Mouse (Mus musculus): ENCODE data around the gene Siglech. TPM values are rescaled to one million over a fixed set of nuclear protein-coding genes. Genes with fewer than 3 reads are reported as not detected.

The Siglech gene
- polyA plus RNA-seq (2012; rRNA removed) = 1.2 and 1.8 TPM in 2 replicates

GRCm38 (mm10) chr7:55767926-55768325, at the start of gene Siglech:
Gene Siglech, plus strand, starts transcription at chr7:55768178.
- DNase-seq (ENCODE audit: low read depth) = no peak
- TF ChIP-seq POLR2A (IDR thresholded peaks at IDR 0.05; ENCODE audit: borderline replicate concordance, extremely low read depth, insufficient read depth, insufficient read length, poor library complexity, severe bottlenecking) = no peak
- TF ChIP-seq CTCF (IDR thresholded peaks at IDR 0.05; ENCODE audit: borderline replicate concordance, extremely low read depth, insufficient read depth, insufficient read length) = no peak

- no peak for DNase-seq (ENCODE audit: low read depth)
Observed at GRCm38 (mm10) chr7:55722673-55723072, 45.3 kb upstream of the Siglech start.

DNA sequence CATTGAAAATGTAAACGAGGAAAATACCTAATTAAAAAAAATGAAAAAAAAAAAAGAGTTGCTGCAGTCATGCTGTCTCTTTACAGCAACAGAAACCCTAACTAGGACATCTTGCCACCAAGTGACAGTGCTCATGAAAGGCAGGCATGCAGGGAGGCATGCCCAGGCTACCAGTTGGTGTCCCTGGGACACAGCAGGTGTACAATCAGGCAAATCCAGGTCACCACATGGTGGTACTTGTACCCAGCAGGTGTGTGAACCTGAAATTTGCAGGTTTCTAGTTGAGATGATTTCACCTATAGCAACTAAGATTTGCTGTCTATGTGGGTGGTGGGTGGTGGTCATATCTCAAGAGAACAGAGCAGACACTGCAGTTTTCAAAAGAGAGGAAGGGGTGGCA, 39.1 kb upstream of the Siglech start:
- no peak for TF ChIP-seq CTCF (IDR thresholded peaks at IDR 0.05; ENCODE audit: borderline replicate concordance, extremely low read depth, insufficient read depth, insufficient read length)
- TF ChIP-seq POLR2A (IDR thresholded peaks at IDR 0.05; ENCODE audit: borderline replicate concordance, extremely low read depth, insufficient read depth, insufficient read length, poor library complexity, severe bottlenecking) = no peak
- no peak for DNase-seq (ENCODE audit: low read depth)

More at GRCm38 (mm10) chr7:55722673-55723072, 45.3 kb upstream of the Siglech start:
- TF ChIP-seq POLR2A (IDR thresholded peaks at IDR 0.05; ENCODE audit: borderline replicate concordance, extremely low read depth, insufficient read depth, insufficient read length, poor library complexity, severe bottlenecking) (no peak), CTCF (IDR thresholded peaks at IDR 0.05; ENCODE audit: borderline replicate concordance, extremely low read depth, insufficient read depth, insufficient read length) (no peak)

DNA sequence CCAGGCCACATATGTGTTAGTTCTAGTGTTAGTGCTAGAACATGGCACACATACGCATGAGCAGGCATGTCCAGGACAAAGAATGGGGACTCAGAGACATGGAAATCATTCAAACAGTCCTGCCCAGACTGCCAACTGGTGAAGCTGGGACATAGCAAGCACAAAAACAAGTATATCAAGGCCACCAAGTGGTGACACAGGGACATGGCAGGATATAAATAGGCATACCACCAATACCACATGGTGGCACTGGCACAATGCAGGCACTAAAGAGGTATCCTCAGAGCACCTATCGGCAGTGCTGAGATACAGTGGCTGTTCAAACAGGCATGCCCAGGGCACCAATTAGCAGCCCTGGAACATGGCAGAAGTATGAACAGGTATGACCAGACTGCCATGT, 33.5 kb upstream of the Siglech start:
- no peak for DNase-seq (ENCODE audit: low read depth)
- TF ChIP-seq CTCF (IDR thresholded peaks at IDR 0.05; ENCODE audit: borderline replicate concordance, extremely low read depth, insufficient read depth, insufficient read length) = peak; percentile 26; the same call in 1 of the 2 replicates
- no peak for TF ChIP-seq POLR2A (IDR thresholded peaks at IDR 0.05; ENCODE audit: borderline replicate concordance, extremely low read depth, insufficient read depth, insufficient read length, poor library complexity, severe bottlenecking)

DNA sequence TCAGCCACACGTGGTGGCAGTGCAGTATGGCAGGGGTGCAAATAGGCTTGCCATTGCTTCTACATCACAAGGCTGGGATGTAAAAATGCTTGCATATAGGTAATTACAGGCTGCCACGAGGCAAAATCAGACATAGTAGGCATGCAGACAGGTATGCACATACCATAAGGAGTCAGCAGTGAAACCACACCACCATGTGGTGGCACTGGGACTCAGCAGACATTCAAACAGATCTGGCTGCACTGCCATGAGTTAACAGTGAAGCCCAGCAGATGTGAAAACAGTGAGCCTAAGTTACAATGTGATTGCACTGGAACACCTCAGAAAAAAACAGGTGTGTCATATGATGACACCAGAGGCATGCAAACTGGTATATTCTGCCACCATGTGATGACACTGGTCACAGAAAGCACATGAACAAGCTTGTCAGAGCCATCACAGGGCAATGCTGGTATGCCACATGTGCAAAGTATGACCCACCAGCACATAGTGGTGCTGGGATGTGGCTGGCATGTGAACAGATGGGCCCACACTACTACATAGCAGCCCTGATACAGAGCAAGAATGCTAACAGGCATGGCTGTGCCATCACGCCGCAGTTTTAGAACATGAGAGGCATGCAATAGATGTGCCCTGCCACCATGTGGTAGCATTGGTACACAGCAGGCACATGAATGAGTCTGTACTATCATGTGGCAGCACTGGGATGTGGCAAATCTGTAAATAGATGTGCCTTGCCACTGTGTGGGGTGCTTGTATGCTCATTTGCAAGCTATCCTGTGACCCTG, 30.7 kb upstream of the Siglech start:
- TF ChIP-seq POLR2A (IDR thresholded peaks at IDR 0.05; ENCODE audit: borderline replicate concordance, extremely low read depth, insufficient read depth, insufficient read length, poor library complexity, severe bottlenecking) = no peak
- TF ChIP-seq CTCF (IDR thresholded peaks at IDR 0.05; ENCODE audit: borderline replicate concordance, extremely low read depth, insufficient read depth, insufficient read length) = peak; percentile 68; the same call in 1 of the 2 replicates
- peak; percentile 75 for DNase-seq (ENCODE audit: low read depth)

DNA sequence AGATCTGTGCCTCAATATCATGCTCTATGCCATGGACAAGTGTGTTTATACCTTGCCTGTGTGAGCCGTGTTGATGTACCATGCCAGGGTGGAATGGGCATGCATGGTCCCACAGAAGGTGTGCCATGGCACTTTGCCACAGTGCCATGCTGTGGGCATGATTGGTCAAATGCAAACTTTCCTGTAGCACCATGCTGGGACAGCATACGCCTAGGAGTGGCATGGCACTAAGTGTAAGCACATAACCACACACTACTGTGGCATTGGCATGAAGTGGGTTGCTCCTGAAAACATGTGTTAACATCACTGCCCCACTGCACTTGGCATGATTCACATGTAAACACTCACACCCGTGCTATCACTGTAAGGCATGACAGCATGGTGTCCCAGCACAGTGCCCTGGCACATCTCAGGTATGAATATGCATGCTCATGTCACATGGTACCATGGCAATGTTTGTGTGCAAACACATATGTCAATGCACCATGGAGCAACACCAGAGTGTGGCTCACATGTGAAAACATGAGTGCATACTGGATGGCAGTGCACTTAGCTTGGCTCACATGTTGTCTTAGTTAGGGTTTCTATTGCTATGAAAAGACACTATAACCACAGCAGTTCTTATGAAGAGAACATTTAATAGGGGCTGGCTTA, 24.2 kb upstream of the Siglech start:
- no peak for TF ChIP-seq CTCF (IDR thresholded peaks at IDR 0.05; ENCODE audit: borderline replicate concordance, extremely low read depth, insufficient read depth, insufficient read length)
- DNase-seq (ENCODE audit: low read depth) = peak; percentile 34

- TF ChIP-seq CTCF (IDR thresholded peaks at IDR 0.05; ENCODE audit: borderline replicate concordance, extremely low read depth, insufficient read depth, insufficient read length) (no peak), POLR2A (IDR thresholded peaks at IDR 0.05; ENCODE audit: borderline replicate concordance, extremely low read depth, insufficient read depth, insufficient read length, poor library complexity, severe bottlenecking) (no peak)
- DNase-seq (ENCODE audit: low read depth) = peak; percentile 82
Observed at GRCm38 (mm10) chr7:55744566-55745220, 23.3 kb upstream of the Siglech start.

- TF ChIP-seq POLR2A (IDR thresholded peaks at IDR 0.05; ENCODE audit: borderline replicate concordance, extremely low read depth, insufficient read depth, insufficient read length, poor library complexity, severe bottlenecking) (no peak), CTCF (IDR thresholded peaks at IDR 0.05; ENCODE audit: borderline replicate concordance, extremely low read depth, insufficient read depth, insufficient read length) (no peak)
- DNase-seq (ENCODE audit: low read depth) = no peak
Observed at GRCm38 (mm10) chr7:55750841-55751240, 17.1 kb upstream of the Siglech start.

- TF ChIP-seq CTCF (IDR thresholded peaks at IDR 0.05; ENCODE audit: borderline replicate concordance, extremely low read depth, insufficient read depth, insufficient read length) = no peak
- no peak for DNase-seq (ENCODE audit: low read depth)
Observed at GRCm38 (mm10) chr7:55759346-55759745, 8.6 kb upstream of the Siglech start.

DNA sequence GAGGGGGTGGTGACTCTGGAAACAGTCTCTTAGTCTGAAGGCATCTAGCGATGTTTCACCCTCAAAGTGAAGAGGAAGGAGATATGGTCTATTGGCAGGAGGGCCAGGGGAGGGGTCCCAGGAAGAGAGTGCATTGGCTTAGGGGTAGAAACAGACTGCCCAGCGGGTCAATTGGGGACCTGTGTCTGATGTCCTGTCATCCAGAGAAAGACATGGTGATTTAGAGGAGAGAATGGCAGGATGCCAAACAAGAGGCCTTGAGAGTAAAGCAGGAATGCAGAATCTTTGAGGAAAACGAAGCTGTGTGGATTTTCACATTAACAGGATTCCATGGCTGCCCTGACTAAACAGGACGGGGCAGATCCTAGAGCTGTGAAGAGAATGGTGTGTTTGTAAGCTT, 12.0 kb downstream of the Siglech start:
- no peak for TF ChIP-seq POLR2A (IDR thresholded peaks at IDR 0.05; ENCODE audit: borderline replicate concordance, extremely low read depth, insufficient read depth, insufficient read length, poor library complexity, severe bottlenecking)
- no peak for TF ChIP-seq CTCF (IDR thresholded peaks at IDR 0.05; ENCODE audit: borderline replicate concordance, extremely low read depth, insufficient read depth, insufficient read length)
- peak; percentile 9 for DNase-seq (ENCODE audit: low read depth)

DNA sequence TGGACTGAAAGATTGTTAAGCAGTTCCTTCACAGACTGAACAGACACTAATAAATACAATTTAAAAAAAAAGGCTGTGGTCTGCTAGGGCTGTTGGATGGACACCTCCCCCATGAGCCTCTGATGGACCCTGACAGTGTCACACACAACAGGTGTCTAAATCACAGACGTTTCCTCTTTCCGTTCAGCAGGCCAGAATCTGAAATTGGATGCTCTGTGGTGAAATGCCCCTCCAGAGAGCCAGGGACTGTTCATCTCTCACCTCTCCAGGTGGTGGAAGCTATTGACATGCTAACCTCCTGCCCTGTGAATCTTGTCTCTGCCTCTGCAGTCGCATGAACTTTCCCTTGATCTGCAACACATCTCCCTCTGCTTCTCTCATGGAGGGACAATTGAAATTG, 14.5 kb downstream of the Siglech start:
- no peak for DNase-seq (ENCODE audit: low read depth)
- no peak for TF ChIP-seq CTCF (IDR thresholded peaks at IDR 0.05; ENCODE audit: borderline replicate concordance, extremely low read depth, insufficient read depth, insufficient read length)
- TF ChIP-seq POLR2A (IDR thresholded peaks at IDR 0.05; ENCODE audit: borderline replicate concordance, extremely low read depth, insufficient read depth, insufficient read length, poor library complexity, severe bottlenecking) = no peak

Data from brain, embryonic 14.5 days (tissue).